Mouse (Mus musculus) 416B (cell line): ENCODE measurements around the gene Cdkl1.

Source experiments
- DNase-seq: peaks from one replicate; pipeline ENCODE4 v3.0.0; 2011; ENCODE audit warnings: low read depth

Cdkl1 gene

GRCm38 (mm10) chr12:69751864-69752341 lies 39.2 kb downstream of the Cdkl1 start:
- DNase-seq: no peak

GRCm38 (mm10) chr12:69744138-69744537 lies 46.9 kb downstream of the Cdkl1 start:
- no peak for DNase-seq

GRCm38 (mm10) chr12:69741965-69742364 lies 49.1 kb downstream of the Cdkl1 start:
- no peak for DNase-seq

GRCm38 (mm10) chr12:69733923-69734322 lies 57.1 kb downstream of the Cdkl1 start:
- DNase-seq: no peak

- peak; percentile 89 for DNase-seq
These were observed 57.5 kb downstream of the Cdkl1 start for GRCm38 (mm10) chr12:69733518-69733917.

GRCm38 (mm10) chr12:69732221-69732620 lies 58.8 kb downstream of the Cdkl1 start:
- DNase-seq: no peak

- DNase-seq: no peak
These were observed 60.8 kb downstream of the Cdkl1 start for GRCm38 (mm10) chr12:69730306-69730705.

GRCm38 (mm10) chr12:69729246-69729645 lies 61.8 kb downstream of the Cdkl1 start:
- DNase-seq: no peak

- DNase-seq: peak; percentile 96
These were observed 66.2 kb downstream of the Cdkl1 start, which contains the start of the genes L2hgdh and Atp5s for GRCm38 (mm10) chr12:69724711-69725460. L2hgdh (minus strand) TSS chr12:69724873. Atp5s (plus strand) TSS chr12:69724950.

- no peak for DNase-seq
These were observed 66.9 kb downstream of the Cdkl1 start for GRCm38 (mm10) chr12:69724018-69724710.

GRCm38 (mm10) chr12:69723376-69723775 lies 67.7 kb downstream of the Cdkl1 start:
- DNase-seq: no peak

GRCm38 (mm10) chr12:69722857-69723256 lies 68.2 kb downstream of the Cdkl1 start:
- DNase-seq: no peak

- DNase-seq: no peak
These were observed 77.4 kb downstream of the Cdkl1 start for GRCm38 (mm10) chr12:69713628-69714027.

GRCm38 (mm10) chr12:69704799-69705458 lies 86.1 kb downstream of the Cdkl1 start:
- DNase-seq: no peak

- no peak for DNase-seq
These were observed 92.7 kb downstream of the Cdkl1 start for GRCm38 (mm10) chr12:69698352-69698751.
